Mouse (Mus musculus) liver, embryonic 11.5 days (tissue): ENCODE measurements around the gene Ptgir. TPM values are rescaled to one million over a fixed set of nuclear protein-coding genes. Genes with fewer than 3 reads are reported as not detected.
A peak's percentile ranks its signal among the peaks of the same experiment; 100 is the strongest.

ENCODE experiments used
- ATAC-seq: fragments of 200-750 bp; cut with Nextera tagmentation; replicated peaks from 2 replicates; pipeline ENCODE4 v1.8.0; 2017; ENCODE audit warnings: moderate number of reproducible peaks, mild to moderate bottlenecking, moderate TSS enrichment, moderate library complexity; ENCODE audit not compliant: low FRiP score
- DNase-seq: peaks from one replicate; pipeline ENCODE4 v3.0.0-alpha.2; 2017; ENCODE audit warnings: low spot score
- H3K27ac ChIP-seq: fragments of 300-500 bp; sonication (generic); 2 replicates; pipeline ENCODE4 v1.5.1; 2014; ENCODE audit warnings: mild to moderate bottlenecking, low read depth, low read length, control low read depth
- H3K27me3 ChIP-seq: fragments of 300-500 bp; sonication (generic); replicated peaks from 2 replicates; pipeline ENCODE4 v1.6.1; 2014; ENCODE audit warnings: low read length, mixed read lengths; ENCODE audit not compliant: control insufficient read depth, insufficient read depth
- H3K36me3 ChIP-seq: fragments of 300-500 bp; sonication (generic); 2 replicates; pipeline ENCODE4 v1.6.1; 2014; ENCODE audit warnings: mild to moderate bottlenecking, low read length, moderate library complexity, mixed read lengths; ENCODE audit not compliant: control insufficient read depth, insufficient read depth
- H3K4me1 ChIP-seq: fragments of 300-500 bp; sonication (generic); replicated peaks from 2 replicates; pipeline ENCODE4 v1.6.1; 2014; ENCODE audit warnings: low read length, mixed read lengths; ENCODE audit not compliant: control insufficient read depth, insufficient read depth
- H3K4me2 ChIP-seq: fragments of 300-500 bp; sonication (generic); 2 replicates; pipeline ENCODE4 v1.6.1; 2014; ENCODE audit warnings: mild to moderate bottlenecking, control low read depth, moderate library complexity
- H3K4me3 ChIP-seq: fragments of 300-500 bp; sonication (generic); 2 replicates; pipeline ENCODE4 v1.5.1; 2014; ENCODE audit warnings: low read depth, low read length, control low read depth
- H3K9ac ChIP-seq: fragments of 300-500 bp; sonication (generic); 2 replicates; pipeline ENCODE4 v1.6.1; 2014; ENCODE audit warnings: low read depth, low read length, control low read depth
- H3K9me3 ChIP-seq: fragments of 300-500 bp; sonication (generic); 2 replicates; pipeline ENCODE4 v1.6.1; 2016; ENCODE audit warnings: low read length, inconsistent platforms, mixed read lengths; ENCODE audit not compliant: control insufficient read depth
- WGBS: fragments of 180-500 bp; shearing (Covaris S2); extraction: QIAGEN DNeasy Blood & Tissue Kit; methylation state at CpG from one replicate; pipeline ENCODE4 v1.1.7; 2014; 5-methylcytosine and 5-hydroxymethylcytosine counted together
- polyA plus RNA-seq: library from polyadenylated mRNA; unstranded; fragments of >200 nt; fragmentation: Nextera tagmentation; extraction: Ambion mirVana; gene quantifications from 2 replicates; pipeline ENCODE4 v1.2.1, GENCODE M21; 2014

Ptgir gene
- polyA plus RNA-seq, 1 experiment from 2014 or later: 1.3 TPM

- Histone ChIP-seq H3K4me1 (peaks cover 18% of the 10 kb centered on the region), H3K36me3 (0 out of 2 replicates have a peak, but pooled peaks cover 3% of the 10 kb centered on the region), H3K27ac (peak overlapping the region; percentile 51), H3K9me3 (no peaks in the 10 kb centered on the region), H3K4me3 (peak overlapping the region; percentile 69), H3K27me3 (peaks cover 12% of the 10 kb centered on the region), H3K9ac (peak overlapping the region; percentile 34; the same call in 1 of the 2 replicates), H3K4me2 (peak overlapping the region; percentile 98)
- peak; percentile 100 for DNase-seq
- peak; percentile 98 for ATAC-seq
- under 1% methylated on average over 33 of the region's 33 CpGs for WGBS
Measured at GRCm38 (mm10) chr7:16874756-16875309, 31.5 kb upstream of the Ptgir start.

- DNase-seq: no peak
- Histone ChIP-seq H3K9me3 (no peaks in the 10 kb centered on the region), H3K9ac (peak within 1 kb of the TSS; percentile 71), H3K36me3 (0 out of 2 replicates have a peak, but pooled peaks cover 3% of the 10 kb centered on the region), H3K4me1 (peaks cover 20% of the 10 kb centered on the region), H3K27me3 (peaks cover 12% of the 10 kb centered on the region), H3K27ac (peak within 1 kb of the TSS; percentile 51), H3K4me2 (peak within 1 kb of the TSS; percentile 98), H3K4me3 (peak within 1 kb of the TSS; percentile 69)
- WGBS: 0% methylated on average over 1 of the region's 1 CpGs
- no peak for ATAC-seq
Measured at GRCm38 (mm10) chr7:16875310-16875325, 31.2 kb upstream of the Ptgir start, which contains the start of gene Dact3. TSS of gene Dact3 (plus strand) at chr7:16875317.

GRCm38 (mm10) chr7:16875326-16875725 is 31.0 kb upstream of the Ptgir start:
- WGBS: under 1% methylated on average over 40 of the region's 42 CpGs

GRCm38 (mm10) chr7:16876006-16876405 is 30.3 kb upstream of the Ptgir start:
- Histone ChIP-seq H3K36me3 (0 out of 2 replicates have a peak, but pooled peaks cover 3% of the 10 kb centered on the region), H3K9me3 (no peaks in the 10 kb centered on the region), H3K4me2 (peak overlapping the region; percentile 98), H3K27ac (peak overlapping the region; percentile 48), H3K27me3 (peaks cover 12% of the 10 kb centered on the region), H3K4me1 (peaks cover 26% of the 10 kb centered on the region), H3K9ac (peak overlapping the region; percentile 71; the same call in 1 of the 2 replicates), H3K4me3 (peak overlapping the region; percentile 69)
- 14% methylated on average over 11 of the region's 11 CpGs for WGBS
- no peak for DNase-seq
- ATAC-seq: no peak

More at GRCm38 (mm10) chr7:16875326-16875725, 31.0 kb upstream of the Ptgir start:
- H3K27me3 ChIP-seq: peaks cover 12% of the 10 kb centered on the region
- H3K9me3 ChIP-seq: no peaks in the 10 kb centered on the region
- peak overlapping the region; percentile 69 for H3K4me3 ChIP-seq
- 0 out of 2 replicates have a peak, but pooled peaks cover 3% of the 10 kb centered on the region for H3K36me3 ChIP-seq
- peak overlapping the region; percentile 48 for H3K27ac ChIP-seq
- peak overlapping the region; percentile 71 for H3K9ac ChIP-seq
- ATAC-seq (peak; percentile 44; the same call in 1 of the 2 replicates), DNase-seq (no peak)
- H3K4me2 ChIP-seq: peak overlapping the region; percentile 98
- H3K4me1 ChIP-seq: peaks cover 22% of the 10 kb centered on the region

- Histone ChIP-seq H3K9ac (0 out of 2 replicates have a peak overlapping the region, but pooled peaks have one; percentile 21), H3K4me2 (peak overlapping the region; percentile 98), H3K4me1 (peaks cover 26% of the 10 kb centered on the region), H3K4me3 (peak overlapping the region; percentile 69), H3K9me3 (no peaks in the 10 kb centered on the region), H3K27ac (peak overlapping the region; percentile 21; the same call in 1 of the 2 replicates), H3K27me3 (peaks cover 12% of the 10 kb centered on the region), H3K36me3 (0 out of 2 replicates have a peak, but pooled peaks cover 3% of the 10 kb centered on the region)
- peak; percentile 46 for DNase-seq
- no peak for ATAC-seq
- 5% methylated on average over 13 of the region's 13 CpGs for WGBS
Measured at GRCm38 (mm10) chr7:16876608-16877007, 29.7 kb upstream of the Ptgir start.

GRCm38 (mm10) chr7:16877717-16878116 is 28.6 kb upstream of the Ptgir start:
- H3K27ac ChIP-seq: no peak overlapping the region
- no peak for DNase-seq
- no peak for ATAC-seq
- H3K27me3 ChIP-seq: peaks cover 14% of the 10 kb centered on the region
- 0 out of 2 replicates have a peak, but pooled peaks cover 3% of the 10 kb centered on the region for H3K36me3 ChIP-seq
- no peaks in the 10 kb centered on the region for H3K9me3 ChIP-seq
- peaks cover 26% of the 10 kb centered on the region for H3K4me1 ChIP-seq
- no peak overlapping the region for H3K4me2 ChIP-seq
- H3K9ac ChIP-seq: no peak overlapping the region
- H3K4me3 ChIP-seq: no peak overlapping the region
- WGBS: 77% methylated on average over 3 of the region's 3 CpGs

- H3K4me3 ChIP-seq: no peak overlapping the region
- WGBS: 29% methylated on average over 9 of the region's 9 CpGs
- H3K36me3 ChIP-seq: peaks cover 12% of the 10 kb centered on the region; the same call in 1 of the 2 replicates
- DNase-seq (peak; percentile 46), ATAC-seq (no peak)
- H3K27ac ChIP-seq: 0 out of 2 replicates have a peak overlapping the region, but pooled peaks have one; percentile 8
- H3K4me2 ChIP-seq: peak overlapping the region; percentile 25
- H3K27me3 ChIP-seq: peaks cover 30% of the 10 kb centered on the region
- peaks cover 21% of the 10 kb centered on the region for H3K4me1 ChIP-seq
- H3K9ac ChIP-seq: no peak overlapping the region
- H3K9me3 ChIP-seq: no peaks in the 10 kb centered on the region
Measured at GRCm38 (mm10) chr7:16879796-16880547, 26.3 kb upstream of the Ptgir start.

GRCm38 (mm10) chr7:16880615-16881014 is 25.7 kb upstream of the Ptgir start:
- ATAC-seq (no peak), DNase-seq (no peak)
- Histone ChIP-seq H3K27ac (0 out of 2 replicates have a peak overlapping the region, but pooled peaks have one; percentile 8), H3K27me3 (peaks cover 35% of the 10 kb centered on the region), H3K4me2 (peak overlapping the region; percentile 25), H3K4me1 (peaks cover 18% of the 10 kb centered on the region), H3K36me3 (peaks cover 18% of the 10 kb centered on the region), H3K9ac (no peak overlapping the region), H3K4me3 (no peak overlapping the region), H3K9me3 (peaks cover 3% of the 10 kb centered on the region)
- whole genome bisulfite sequencing: 21% methylated on average over 5 of the region's 5 CpGs
